9 mouse cellular contexts compared by ENCODE assay signal in the genomic region with DNA sequence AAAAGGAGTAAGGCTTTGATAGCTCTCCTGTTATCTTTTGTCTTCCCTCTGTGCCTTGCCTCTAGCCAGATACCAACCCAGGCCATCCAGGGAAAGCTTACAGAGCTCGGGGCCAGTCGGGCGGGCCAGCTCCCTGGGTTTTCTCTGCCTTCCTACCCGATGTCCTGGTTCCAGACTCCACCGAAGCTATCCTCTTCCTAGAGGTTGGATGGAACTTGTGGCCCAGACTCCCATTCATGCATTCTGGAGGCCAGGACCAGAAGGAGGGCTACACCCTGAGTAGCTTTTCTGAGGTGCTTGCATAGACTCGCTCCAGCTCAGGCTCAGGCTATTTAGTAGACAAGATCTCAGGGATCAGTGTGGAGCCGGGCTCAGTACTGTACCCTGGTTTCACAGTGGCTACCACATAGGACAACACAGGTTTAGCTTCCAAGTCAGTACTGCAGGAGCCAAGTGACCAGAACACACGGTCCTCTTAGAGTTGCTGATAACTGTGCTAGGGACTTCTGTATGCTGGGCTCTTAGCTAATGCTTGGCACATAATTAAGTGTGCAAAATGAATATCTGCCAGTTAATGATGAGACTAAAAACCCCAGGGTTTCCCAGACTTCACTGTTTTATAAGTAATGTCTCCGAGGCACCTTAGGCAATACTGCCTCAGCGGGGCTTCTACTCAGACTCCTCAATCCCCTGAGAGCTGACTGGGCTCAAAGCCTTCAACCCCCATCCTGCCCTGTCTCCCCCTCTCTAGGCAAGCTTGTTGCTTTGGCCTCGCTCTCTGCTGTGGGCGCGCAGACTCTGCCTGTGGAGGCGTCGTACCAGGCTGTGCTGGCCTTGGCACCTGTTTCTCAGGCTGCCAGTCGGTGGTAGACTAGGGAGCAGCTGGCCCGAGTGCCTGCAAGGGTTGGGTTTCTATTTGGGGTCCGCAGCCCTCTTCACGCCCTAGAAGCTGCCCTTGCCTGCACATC. TPM values are rescaled to one million over a fixed set of nuclear protein-coding genes. Genes with fewer than 3 reads are reported as not detected.
DNase-seq lines count a peak whose midpoint lies in the region; ATAC-seq lines count a peak whose summit lies in the region.
"Had no signal": no experiment of that assay in that cellular context is flagged by ENCODE, and none has a peak within 500 bp of the region (broad histone marks: within the 10 kb centered on the region; RNA-seq: fewer than 3 reads in every experiment).

No protein-coding gene starts in this region.

- H3K4me2 ChIP-seq in hindbrain, embryonic 16.5 days (ENCODE audit: low read length) = no peak overlapping the region
- no peak overlapping the region for H3K4me2 ChIP-seq in hindbrain, embryonic 12.5 days (replicated peaks)
- no peak overlapping the region for H3K4me2 ChIP-seq in forebrain, embryonic 14.5 days (ENCODE audit: low read length)
- H3K4me2 ChIP-seq: embryonic facial prominence, embryonic 13.5 days had no signal

- DNase-seq in adipocyte (ENCODE audit: low spot score) = peak; percentile 51
- DNase-seq in gastrocnemius, postnatal 25 days = peak; percentile 54
- peak; percentile 78 for DNase-seq in layer of hippocampus, adult 9-11 months
- DNase-seq in limb, embryonic 10.5 days (ENCODE audit: low spot score) = no peak
- DNase-seq in forebrain, embryonic 14.5 days (ENCODE audit: low spot score) = no peak
- no peak for DNase-seq in right cerebral cortex, adult 2 months (ENCODE audit: low spot score in 2 of 2)

- WGBS in hindbrain, embryonic 16.5 days = 88% methylated on average over 19 of the region's 19 CpGs
- WGBS in hindbrain, embryonic 12.5 days = 91% methylated on average over 19 of the region's 19 CpGs
- 91% methylated on average over 19 of the region's 19 CpGs for WGBS in limb, embryonic 10.5 days
- WGBS in forebrain, embryonic 14.5 days = 85% methylated on average over 19 of the region's 19 CpGs

- peaks cover 2% of the 10 kb centered on the region for H3K36me3 ChIP-seq in hindbrain, embryonic 16.5 days (ENCODE audit: control insufficient read depth, insufficient read depth, low read length)
- H3K36me3 ChIP-seq in hindbrain, embryonic 12.5 days = peaks cover 63% of the 10 kb centered on the region
- peaks cover 94% of the 10 kb centered on the region for H3K36me3 ChIP-seq in limb, embryonic 10.5 days
- peaks cover 51% of the 10 kb centered on the region for H3K36me3 ChIP-seq in forebrain, embryonic 14.5 days (ENCODE audit: control insufficient read depth, insufficient read depth, low read length)

- H3K4me1 ChIP-seq in hindbrain, embryonic 16.5 days (ENCODE audit: control insufficient read depth, insufficient read depth, low read depth, low read length) = peaks cover 12% of the 10 kb centered on the region; the same call in 1 of the 2 replicates
- H3K4me1 ChIP-seq in hindbrain, embryonic 12.5 days = 0 out of 2 replicates have a peak, but pooled peaks cover 5% of the 10 kb centered on the region
- peaks cover 11% of the 10 kb centered on the region; the same call in 1 of the 2 replicates for H3K4me1 ChIP-seq in limb, embryonic 10.5 days
- no peaks in the 10 kb centered on the region for H3K4me1 ChIP-seq in forebrain, embryonic 14.5 days (ENCODE audit: control insufficient read depth, insufficient read depth, low read length)

- ATAC-seq in hindbrain, embryonic 16.5 days = no peak
- no peak for ATAC-seq in hindbrain, embryonic 12.5 days (ENCODE audit: low FRiP score)
- no peak for ATAC-seq in forebrain, embryonic 14.5 days

- no peaks in the 10 kb centered on the region for H3K9me3 ChIP-seq in hindbrain, embryonic 16.5 days (ENCODE audit: control insufficient read depth, low read length)
- H3K9me3 ChIP-seq in hindbrain, embryonic 12.5 days (replicated peaks) = no peaks in the 10 kb centered on the region
- no peaks in the 10 kb centered on the region for H3K9me3 ChIP-seq in limb, embryonic 10.5 days (replicated peaks)
- no peaks in the 10 kb centered on the region for H3K9me3 ChIP-seq in forebrain, embryonic 14.5 days (replicated peaks; ENCODE audit: control insufficient read depth, low read length)
- H3K9me3 ChIP-seq: embryonic facial prominence, embryonic 13.5 days had no signal

- H3K27ac ChIP-seq in hindbrain, embryonic 16.5 days (ENCODE audit: low read depth, low read length) = peak overlapping the region; percentile 41; the same call in 1 of the 2 replicates
- H3K27ac ChIP-seq in hindbrain, embryonic 12.5 days = no peak overlapping the region
- H3K27ac ChIP-seq in limb, embryonic 10.5 days = no peak overlapping the region
- H3K27ac ChIP-seq in forebrain, embryonic 14.5 days (ENCODE audit: low read depth, low read length) = no peak overlapping the region
- H3K27ac ChIP-seq: embryonic facial prominence, embryonic 13.5 days had no signal

- no peak overlapping the region for H3K4me3 ChIP-seq in hindbrain, embryonic 16.5 days (ENCODE audit: low read length)
- no peak overlapping the region for H3K4me3 ChIP-seq in hindbrain, embryonic 12.5 days
- H3K4me3 ChIP-seq in limb, embryonic 10.5 days = no peak overlapping the region
- no peak overlapping the region for H3K4me3 ChIP-seq in forebrain, embryonic 14.5 days (ENCODE audit: low read depth, low read length)
- H3K4me3 ChIP-seq: embryonic facial prominence, embryonic 13.5 days had no signal

- no peaks in the 10 kb centered on the region for H3K27me3 ChIP-seq in hindbrain, embryonic 16.5 days (replicated peaks; ENCODE audit: control insufficient read depth, insufficient read depth, low read length)
- H3K27me3 ChIP-seq in hindbrain, embryonic 12.5 days = no peaks in the 10 kb centered on the region
- H3K27me3 ChIP-seq in limb, embryonic 10.5 days (ENCODE audit: low read depth, poor library complexity, severe bottlenecking) = no peaks in the 10 kb centered on the region
- no peaks in the 10 kb centered on the region for H3K27me3 ChIP-seq in forebrain, embryonic 14.5 days (replicated peaks; ENCODE audit: control insufficient read depth, insufficient read depth, low read length)
- H3K27me3 ChIP-seq: embryonic facial prominence, embryonic 13.5 days had no signal

- H3K9ac ChIP-seq in hindbrain, embryonic 16.5 days (ENCODE audit: low read depth, low read length) = no peak overlapping the region
- H3K9ac ChIP-seq in hindbrain, embryonic 12.5 days = no peak overlapping the region
- H3K9ac ChIP-seq in forebrain, embryonic 14.5 days (ENCODE audit: low read length) = no peak overlapping the region
- H3K9ac ChIP-seq: embryonic facial prominence, embryonic 13.5 days had no signal

RNA-seq across cellular contexts. Expression of a gene that starts 10.2 kb away (rescaled TPM):
- polyA plus RNA-seq in hindbrain, embryonic 16.5 days (2015; fragmentation: Nextera tagmentation; extraction: Ambion mirVana) = 105 and 113 TPM in 2 replicates
- polyA plus RNA-seq in hindbrain, embryonic 12.5 days (2016; fragmentation: Nextera tagmentation; extraction: Ambion mirVana) = 90.8 and 92.7 TPM in 2 replicates
- 10 to 100 TPM; 33.1 to 34.3 TPM for total RNA-seq in gastrocnemius, postnatal 25 days (2021)
- 72.5 and 74.9 TPM in 2 replicates for polyA plus RNA-seq in limb, embryonic 10.5 days (2016; fragmentation: Nextera tagmentation; extraction: Ambion mirVana)
- 71.3 and 79.8 TPM in 2 replicates for polyA plus RNA-seq in forebrain, embryonic 14.5 days (2014; fragmentation: Nextera tagmentation; extraction: Ambion mirVana)

RNA-seq across cellular contexts. Expression of a gene that starts 19.5 kb away (rescaled TPM):
- polyA plus RNA-seq in hindbrain, embryonic 16.5 days (2015; fragmentation: Nextera tagmentation; extraction: Ambion mirVana) = 0.26 and 0.31 TPM in 2 replicates
- 0.48 and 0.61 TPM in 2 replicates for polyA plus RNA-seq in hindbrain, embryonic 12.5 days (2016; fragmentation: Nextera tagmentation; extraction: Ambion mirVana)
- total RNA-seq in gastrocnemius, postnatal 25 days (2021) = 1 to 10 TPM; 4.0 to 5.1 TPM
- 0.15 and 0.38 TPM in 2 replicates for polyA plus RNA-seq in limb, embryonic 10.5 days (2016; fragmentation: Nextera tagmentation; extraction: Ambion mirVana)
- polyA plus RNA-seq in forebrain, embryonic 14.5 days (2014; fragmentation: Nextera tagmentation; extraction: Ambion mirVana) = 0.61 and 0.72 TPM in 2 replicates

RNA-seq across cellular contexts. Expression of a gene that starts 45.2 kb away (rescaled TPM):
- polyA plus RNA-seq in hindbrain, embryonic 16.5 days (2015; fragmentation: Nextera tagmentation; extraction: Ambion mirVana) = 11.7 and 16.7 TPM in 2 replicates
- polyA plus RNA-seq in hindbrain, embryonic 12.5 days (2016; fragmentation: Nextera tagmentation; extraction: Ambion mirVana) = 14.7 and 15.4 TPM in 2 replicates
- total RNA-seq in gastrocnemius, postnatal 25 days (2021) = 10 to 100 TPM; 15.3 to 16.7 TPM
- 11.4 and 13.0 TPM in 2 replicates for polyA plus RNA-seq in limb, embryonic 10.5 days (2016; fragmentation: Nextera tagmentation; extraction: Ambion mirVana)
- 7.9 and 9.6 TPM in 2 replicates for polyA plus RNA-seq in forebrain, embryonic 14.5 days (2014; fragmentation: Nextera tagmentation; extraction: Ambion mirVana)

RNA-seq across cellular contexts. Expression of a gene that starts 48.1 kb away (rescaled TPM):
- 68.4 and 85.0 TPM in 2 replicates for polyA plus RNA-seq in hindbrain, embryonic 16.5 days (2015; fragmentation: Nextera tagmentation; extraction: Ambion mirVana)
- polyA plus RNA-seq in hindbrain, embryonic 12.5 days (2016; fragmentation: Nextera tagmentation; extraction: Ambion mirVana) = 91.5 and 95.8 TPM in 2 replicates
- total RNA-seq in gastrocnemius, postnatal 25 days (2021) = 1 to 10 TPM; 5.0 to 7.0 TPM
- polyA plus RNA-seq in limb, embryonic 10.5 days (2016; fragmentation: Nextera tagmentation; extraction: Ambion mirVana) = 118 and 120 TPM in 2 replicates
- polyA plus RNA-seq in forebrain, embryonic 14.5 days (2014; fragmentation: Nextera tagmentation; extraction: Ambion mirVana) = 47.7 and 61.6 TPM in 2 replicates

RNA-seq across cellular contexts. Expression of a gene that starts 51.0 kb away (rescaled TPM):
- polyA plus RNA-seq in hindbrain, embryonic 16.5 days (2015; fragmentation: Nextera tagmentation; extraction: Ambion mirVana) = 161 and 167 TPM in 2 replicates
- 66.3 and 72.2 TPM in 2 replicates for polyA plus RNA-seq in hindbrain, embryonic 12.5 days (2016; fragmentation: Nextera tagmentation; extraction: Ambion mirVana)
- total RNA-seq in gastrocnemius, postnatal 25 days (2021) = 10 to 100 TPM; 28.8 to 32.5 TPM
- 16.6 and 17.2 TPM in 2 replicates for polyA plus RNA-seq in limb, embryonic 10.5 days (2016; fragmentation: Nextera tagmentation; extraction: Ambion mirVana)
- polyA plus RNA-seq in forebrain, embryonic 14.5 days (2014; fragmentation: Nextera tagmentation; extraction: Ambion mirVana) = 74.3 and 98.9 TPM in 2 replicates

Comparison
In these comparisons a context has a peak if more than half of its experiments do, and no peak if none do; other contexts are left out.
1. DNase-seq: peak in adipocyte (single experiment), gastrocnemius, postnatal 25 days (single experiment) and layer of hippocampus, adult 9-11 months (single experiment); none in limb, embryonic 10.5 days (single experiment), forebrain, embryonic 14.5 days (single experiment) and right cerebral cortex, adult 2 months (0 of 2).